Mouse (Mus musculus) brown adipose tissue, adult 24 weeks (tissue): ENCODE measurements around the gene Entpd4b. TPM values are rescaled to one million over a fixed set of nuclear protein-coding genes. Genes with fewer than 3 reads are reported as not detected.

Experiments
- polyA plus RNA-seq: library from polyadenylated mRNA; stranded (reverse); fragments of >200 nt; gene quantifications from 2 replicates; pipeline ENCODE4 v1.2.4, GENCODE M21; 2012; ENCODE audit not compliant: missing spikeins, insufficient read depth, insufficient read length

Entpd4b gene
- polyA plus RNA-seq, 1 experiment, result 72.8 TPM

Other genes starting within 250 kb of the Entpd4b start
- 3.1 and 4.5 TPM in 2 replicates for gene Gm16867, start 52.1 kb upstream of the Entpd4b start, polyA plus RNA-seq
- gene Gm27179, start 42.9 kb upstream of the Entpd4b start, polyA plus RNA-seq, result not detected in 2 replicates